Mouse (Mus musculus): Measurements from ENCODE around the gene H2-Q2. TPM values are rescaled to one million over a fixed set of nuclear protein-coding genes. Genes with fewer than 3 reads are reported as not detected.
"Not testable (repeated sequence)": the region's sequence is repeated elsewhere in the genome, so short reads cannot be mapped to it uniquely, and the experiment has no call there.

The H2-Q2 gene
- polyA plus RNA-seq, 1 experiment from 2014 or later: 16.3 TPM

GRCm38 (mm10) chr17:35320327-35321081 lies 21.5 kb upstream of the H2-Q2 start, which contains the start of gene H2-Q1:
H2-Q1 (plus strand) TSS chr17:35320405.
- Histone ChIP-seq H3K4me3 (replicated peaks; ENCODE audit: low read length) (peak within 1 kb of the TSS; percentile 38), H3K36me3 (ENCODE audit: control insufficient read depth, insufficient read depth, low read length) (no peaks in the 10 kb centered on the region), H3K9ac (ENCODE audit: low read length) (peak within 1 kb of the TSS; percentile 43), H3K4me2 (ENCODE audit: low read depth, low read length) (peak within 1 kb of the TSS; percentile 59), H3K9me3 (replicated peaks; ENCODE audit: control insufficient read depth, low read length) (no peaks in the 10 kb centered on the region), H3K4me1 (ENCODE audit: control insufficient read depth, insufficient read depth, low read length) (peaks cover 7% of the 10 kb centered on the region; the same call in 1 of the 2 replicates), H3K27me3 (ENCODE audit: control insufficient read depth, insufficient read depth, low read length) (peaks cover 12% of the 10 kb centered on the region), H3K27ac (ENCODE audit: low read length) (no peak within 1 kb of the TSS)
- ATAC-seq (ENCODE audit: insufficient read depth, low FRiP score): no peak
- WGBS: 1% methylated on average over 55 of the region's 55 CpGs

DNA sequence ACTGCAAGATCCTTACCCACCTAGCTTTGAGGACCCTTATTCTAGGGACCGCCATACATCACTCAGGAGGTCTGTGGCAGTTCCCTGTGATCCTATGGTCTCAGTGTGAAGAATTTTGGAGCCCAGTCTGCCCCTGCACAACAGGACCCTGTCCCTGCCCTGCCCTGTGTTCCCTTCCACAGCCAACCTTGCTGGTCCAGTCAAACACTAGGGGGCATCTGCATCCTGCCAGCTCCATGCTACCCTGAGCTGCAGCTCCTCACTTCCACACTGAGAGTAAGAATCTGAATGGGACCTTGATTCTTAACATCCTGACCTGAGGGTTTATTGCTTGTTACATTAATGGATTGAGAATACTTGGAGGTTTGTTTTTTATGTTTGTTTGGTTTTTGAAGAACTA lies 16.9 kb upstream of the H2-Q2 start:
- H3K4me1 ChIP-seq (ENCODE audit: control insufficient read depth, insufficient read depth, low read length); H3K4me3 ChIP-seq (replicated peaks; ENCODE audit: low read length); H3K4me2 ChIP-seq (ENCODE audit: low read depth, low read length); H3K27ac ChIP-seq (ENCODE audit: low read length); H3K9ac ChIP-seq (ENCODE audit: low read length); ATAC-seq (ENCODE audit: insufficient read depth, low FRiP score); H3K9me3 ChIP-seq (replicated peaks; ENCODE audit: control insufficient read depth, low read length); H3K36me3 ChIP-seq (ENCODE audit: control insufficient read depth, insufficient read depth, low read length): not testable (repeated sequence)
- 73% methylated on average over 1 of the region's 1 CpGs for WGBS
- peaks cover 12% of the 10 kb centered on the region for H3K27me3 ChIP-seq (ENCODE audit: control insufficient read depth, insufficient read depth, low read length)

- H3K27ac ChIP-seq (ENCODE audit: low read length); ATAC-seq (ENCODE audit: insufficient read depth, low FRiP score); H3K9ac ChIP-seq (ENCODE audit: low read length); H3K27me3 ChIP-seq (ENCODE audit: control insufficient read depth, insufficient read depth, low read length); H3K4me3 ChIP-seq (replicated peaks; ENCODE audit: low read length); H3K4me1 ChIP-seq (ENCODE audit: control insufficient read depth, insufficient read depth, low read length); H3K36me3 ChIP-seq (ENCODE audit: control insufficient read depth, insufficient read depth, low read length); H3K9me3 ChIP-seq (replicated peaks; ENCODE audit: control insufficient read depth, low read length); H3K4me2 ChIP-seq (ENCODE audit: low read depth, low read length): not testable (repeated sequence)
Measured at GRCm38 (mm10) chr17:35326000-35326399, 16.0 kb upstream of the H2-Q2 start.

GRCm38 (mm10) chr17:35329714-35330113 lies 12.3 kb upstream of the H2-Q2 start:
- H3K9ac ChIP-seq (ENCODE audit: low read length); H3K27ac ChIP-seq (ENCODE audit: low read length); ATAC-seq (ENCODE audit: insufficient read depth, low FRiP score); H3K4me1 ChIP-seq (ENCODE audit: control insufficient read depth, insufficient read depth, low read length); H3K4me2 ChIP-seq (ENCODE audit: low read depth, low read length); H3K4me3 ChIP-seq (replicated peaks; ENCODE audit: low read length); H3K27me3 ChIP-seq (ENCODE audit: control insufficient read depth, insufficient read depth, low read length); H3K9me3 ChIP-seq (replicated peaks; ENCODE audit: control insufficient read depth, low read length); H3K36me3 ChIP-seq (ENCODE audit: control insufficient read depth, insufficient read depth, low read length): not testable (repeated sequence)
- 54% methylated on average over 3 of the region's 3 CpGs for WGBS

- H3K27ac ChIP-seq (ENCODE audit: low read length); ATAC-seq (ENCODE audit: insufficient read depth, low FRiP score); H3K9me3 ChIP-seq (replicated peaks; ENCODE audit: control insufficient read depth, low read length); H3K4me1 ChIP-seq (ENCODE audit: control insufficient read depth, insufficient read depth, low read length); H3K27me3 ChIP-seq (ENCODE audit: control insufficient read depth, insufficient read depth, low read length); H3K36me3 ChIP-seq (ENCODE audit: control insufficient read depth, insufficient read depth, low read length); H3K4me2 ChIP-seq (ENCODE audit: low read depth, low read length); H3K9ac ChIP-seq (ENCODE audit: low read length); H3K4me3 ChIP-seq (replicated peaks; ENCODE audit: low read length): not testable (repeated sequence)
- WGBS: 59% methylated on average over 6 of the region's 6 CpGs
Measured at GRCm38 (mm10) chr17:35331546-35331945, 10.5 kb upstream of the H2-Q2 start.

DNA sequence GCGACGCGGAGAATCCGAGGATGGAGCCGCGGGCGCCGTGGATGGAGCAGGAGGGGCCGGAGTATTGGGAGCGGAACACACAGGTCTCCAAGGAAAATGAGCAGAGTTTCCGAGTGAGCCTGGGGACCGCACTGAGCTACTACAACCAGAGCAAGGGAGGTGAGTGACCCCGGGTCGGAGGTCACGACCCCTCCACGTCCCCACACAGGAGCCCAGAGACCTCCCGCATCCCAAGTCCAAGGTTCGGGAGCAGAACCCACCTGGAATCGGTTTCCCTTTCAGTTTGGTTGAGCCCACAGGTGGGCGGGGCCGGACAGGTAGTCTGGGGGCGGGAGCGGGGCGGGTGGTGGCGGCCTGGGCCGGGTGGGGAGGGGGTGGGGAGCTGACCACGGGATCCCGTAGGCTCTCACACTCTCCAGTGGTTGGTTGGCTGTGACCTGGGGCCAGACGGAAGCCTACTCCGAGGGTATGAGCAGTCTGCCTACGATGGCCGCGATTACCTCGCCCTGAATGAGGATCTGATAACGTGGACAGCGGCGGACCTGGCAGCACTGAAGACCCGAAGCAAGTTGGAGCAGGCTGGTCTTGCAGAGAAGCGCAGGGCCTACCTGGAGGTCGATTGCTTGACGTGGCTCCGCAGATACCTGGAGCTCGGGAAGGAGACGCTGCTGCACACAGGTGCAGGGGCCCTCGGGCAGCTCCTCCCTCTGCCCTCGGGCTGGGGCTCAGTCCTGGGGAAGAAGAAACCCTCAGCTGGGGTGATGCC lies 852 bp downstream of the H2-Q2 start:
- H3K4me3 ChIP-seq (replicated peaks; ENCODE audit: low read length): peak overlapping the region; percentile 50
- peak; percentile 81 for ATAC-seq (ENCODE audit: insufficient read depth, low FRiP score)
- 0 out of 2 replicates have a peak, but pooled peaks cover 3% of the 10 kb centered on the region for H3K4me1 ChIP-seq (ENCODE audit: control insufficient read depth, insufficient read depth, low read length)
- H3K36me3 ChIP-seq (ENCODE audit: control insufficient read depth, insufficient read depth, low read length): no peaks in the 10 kb centered on the region
- H3K27me3 ChIP-seq (ENCODE audit: control insufficient read depth, insufficient read depth, low read length): peaks cover 24% of the 10 kb centered on the region
- H3K27ac ChIP-seq (ENCODE audit: low read length): no peak overlapping the region
- 3% methylated on average over 46 of the region's 46 CpGs for WGBS
- no peaks in the 10 kb centered on the region for H3K9me3 ChIP-seq (replicated peaks; ENCODE audit: control insufficient read depth, low read length)
- peak overlapping the region; percentile 71 for H3K4me2 ChIP-seq (ENCODE audit: low read depth, low read length)
- H3K9ac ChIP-seq (ENCODE audit: low read length): peak overlapping the region; percentile 48

GRCm38 (mm10) chr17:35347659-35348058 lies 5.6 kb downstream of the H2-Q2 start:
- H3K27me3 ChIP-seq (ENCODE audit: control insufficient read depth, insufficient read depth, low read length): peaks cover 11% of the 10 kb centered on the region
- H3K36me3 ChIP-seq (ENCODE audit: control insufficient read depth, insufficient read depth, low read length); H3K9me3 ChIP-seq (replicated peaks; ENCODE audit: control insufficient read depth, low read length); H3K9ac ChIP-seq (ENCODE audit: low read length); H3K4me1 ChIP-seq (ENCODE audit: control insufficient read depth, insufficient read depth, low read length); H3K4me3 ChIP-seq (replicated peaks; ENCODE audit: low read length); ATAC-seq (ENCODE audit: insufficient read depth, low FRiP score); H3K27ac ChIP-seq (ENCODE audit: low read length); H3K4me2 ChIP-seq (ENCODE audit: low read depth, low read length): not testable (repeated sequence)

DNA sequence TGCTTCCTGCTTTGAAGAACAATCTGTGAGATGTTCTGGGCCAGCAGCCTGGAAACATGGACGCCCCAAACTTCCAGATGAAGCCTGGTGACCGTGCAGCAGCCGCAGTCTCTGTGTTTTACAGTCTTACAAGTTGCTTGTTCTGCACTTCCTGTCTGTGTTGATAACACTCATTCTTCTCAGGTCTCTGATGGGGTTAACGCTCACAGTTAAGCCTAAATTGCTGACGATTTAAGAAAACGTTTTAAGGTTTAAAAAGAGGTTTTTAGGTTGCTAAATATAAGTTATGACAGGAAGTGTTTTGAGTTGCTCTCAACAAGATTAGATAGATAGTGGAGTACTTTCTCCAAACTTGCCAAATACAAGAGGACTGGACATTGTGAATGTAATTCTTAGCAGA lies 11.2 kb downstream of the H2-Q2 start:
- 45% methylated on average over 6 of the region's 6 CpGs for WGBS
- H3K27me3 ChIP-seq (ENCODE audit: control insufficient read depth, insufficient read depth, low read length); H3K9ac ChIP-seq (ENCODE audit: low read length); H3K27ac ChIP-seq (ENCODE audit: low read length); H3K4me1 ChIP-seq (ENCODE audit: control insufficient read depth, insufficient read depth, low read length); H3K4me3 ChIP-seq (replicated peaks; ENCODE audit: low read length); H3K36me3 ChIP-seq (ENCODE audit: control insufficient read depth, insufficient read depth, low read length); H3K9me3 ChIP-seq (replicated peaks; ENCODE audit: control insufficient read depth, low read length); ATAC-seq (ENCODE audit: insufficient read depth, low FRiP score); H3K4me2 ChIP-seq (ENCODE audit: low read depth, low read length): not testable (repeated sequence)

- H3K4me3 ChIP-seq (replicated peaks; ENCODE audit: low read length): no peak overlapping the region
- no peak overlapping the region for H3K9ac ChIP-seq (ENCODE audit: low read length)
- H3K27me3 ChIP-seq (ENCODE audit: control insufficient read depth, insufficient read depth, low read length): peaks cover 5% of the 10 kb centered on the region; the same call in 1 of the 2 replicates
- no peak for ATAC-seq (ENCODE audit: insufficient read depth, low FRiP score)
- no peak overlapping the region for H3K27ac ChIP-seq (ENCODE audit: low read length)
- no peaks in the 10 kb centered on the region for H3K9me3 ChIP-seq (replicated peaks; ENCODE audit: control insufficient read depth, low read length)
- H3K4me2 ChIP-seq (ENCODE audit: low read depth, low read length): no peak overlapping the region
- H3K36me3 ChIP-seq (ENCODE audit: control insufficient read depth, insufficient read depth, low read length): no peaks in the 10 kb centered on the region
- WGBS: 74% methylated on average over 2 of the region's 2 CpGs
- peaks cover 4% of the 10 kb centered on the region for H3K4me1 ChIP-seq (ENCODE audit: control insufficient read depth, insufficient read depth, low read length)
Measured at GRCm38 (mm10) chr17:35354071-35354470, 12.0 kb downstream of the H2-Q2 start.
